ENCODE assay signal across 8 mouse cellular contexts in genomic region chr13:71121484-71121883, GRCm38 (mm10).
A peak's percentile ranks its signal among the peaks of the same experiment; 100 is the strongest.
DNase-seq lines count a peak whose midpoint lies in the region; ATAC-seq and TF ChIP-seq lines count a peak whose summit lies in the region.
"Had no signal": no experiment of that assay in that cellular context is flagged by ENCODE, and none has a peak within 500 bp of the region (broad histone marks: within the 10 kb centered on the region; RNA-seq: fewer than 3 reads in every experiment).

No protein-coding gene starts in this region.

- H3K9ac ChIP-seq in intestine, embryonic 14.5 days (ENCODE audit: low read length) = no peak overlapping the region
- H3K9ac ChIP-seq in intestine, postnatal 0 days (ENCODE audit: low read depth, low read length) = no peak overlapping the region
- H3K9ac ChIP-seq in embryonic facial prominence, embryonic 11.5 days (replicated peaks; ENCODE audit: low read length) = no peak overlapping the region

- no peaks in the 10 kb centered on the region for H3K27me3 ChIP-seq in intestine, embryonic 14.5 days (replicated peaks; ENCODE audit: control insufficient read depth, insufficient read depth, low read length)
- H3K27me3 ChIP-seq in intestine, postnatal 0 days (replicated peaks; ENCODE audit: control insufficient read depth, insufficient read depth, low read length) = no peaks in the 10 kb centered on the region
- H3K27me3 ChIP-seq in embryonic facial prominence, embryonic 11.5 days (ENCODE audit: control insufficient read depth, insufficient read depth, low read length) = no peaks in the 10 kb centered on the region

- H3K36me3 ChIP-seq in intestine, embryonic 14.5 days (ENCODE audit: control insufficient read depth, insufficient read depth, low read length) = no peaks in the 10 kb centered on the region
- H3K36me3 ChIP-seq in intestine, postnatal 0 days (ENCODE audit: control insufficient read depth, insufficient read depth) = no peaks in the 10 kb centered on the region
- no peaks in the 10 kb centered on the region for H3K36me3 ChIP-seq in embryonic facial prominence, embryonic 11.5 days (replicated peaks; ENCODE audit: control insufficient read depth, insufficient read depth, low read depth, low read length)

- TF ChIP-seq CTCF in intestine, postnatal 0 days (IDR thresholded peaks at IDR 0.05; ENCODE audit: low read depth) = no peak
- no peak for TF ChIP-seq CTCF in gastrocnemius, adult 2 months (IDR thresholded peaks at IDR 0.05)

- H3K4me1 ChIP-seq in intestine, embryonic 14.5 days (replicated peaks; ENCODE audit: control insufficient read depth, insufficient read depth, low read length) = no peaks in the 10 kb centered on the region
- H3K4me1 ChIP-seq in intestine, postnatal 0 days (replicated peaks; ENCODE audit: control insufficient read depth, insufficient read depth, low read length) = no peaks in the 10 kb centered on the region
- H3K4me1 ChIP-seq in embryonic facial prominence, embryonic 11.5 days (ENCODE audit: control insufficient read depth, insufficient read depth, low read length) = no peaks in the 10 kb centered on the region

- no peak overlapping the region for H3K4me3 ChIP-seq in intestine, embryonic 14.5 days (ENCODE audit: low read depth, low read length)
- no peak overlapping the region for H3K4me3 ChIP-seq in intestine, postnatal 0 days (ENCODE audit: low read depth, low read length)
- H3K4me3 ChIP-seq in embryonic facial prominence, embryonic 11.5 days (ENCODE audit: low read depth, low read length) = no peak overlapping the region
- H3K4me3 ChIP-seq in gastrocnemius, adult 2 months = no peak overlapping the region

- H3K9me3 ChIP-seq in intestine, embryonic 14.5 days (ENCODE audit: control insufficient read depth, low read length) = no peaks in the 10 kb centered on the region
- H3K9me3 ChIP-seq in intestine, postnatal 0 days (ENCODE audit: control insufficient read depth) = no peaks in the 10 kb centered on the region
- H3K9me3 ChIP-seq in embryonic facial prominence, embryonic 11.5 days (replicated peaks; ENCODE audit: control insufficient read depth, low read length) = no peaks in the 10 kb centered on the region

- DNase-seq in intestine, embryonic 14.5 days (ENCODE audit: low spot score) = peak; percentile 73
- DNase-seq in retina, embryonic 14.5 days (ENCODE audit: low spot score) = peak; percentile 21
- DNase-seq in retina, postnatal 1 day = no peak
- peak; percentile 80 for DNase-seq in embryonic facial prominence, embryonic 11.5 days (ENCODE audit: low spot score)
- no peak for DNase-seq in gastrocnemius, adult 2 months
- DNase-seq in frontal cortex, postnatal 14 days (ENCODE audit: low spot score in 2 of 2) = no peak
- DNase-seq: gastrocnemius, postnatal 14 days had no signal

- H3K27ac ChIP-seq in intestine, embryonic 14.5 days (ENCODE audit: low read depth) = no peak overlapping the region
- H3K27ac ChIP-seq in intestine, postnatal 0 days (ENCODE audit: low read depth, low read length) = no peak overlapping the region
- H3K27ac ChIP-seq in embryonic facial prominence, embryonic 11.5 days (replicated peaks; ENCODE audit: low read depth, low read length) = no peak overlapping the region
- no peak overlapping the region for H3K27ac ChIP-seq in gastrocnemius, adult 2 months

- 13% methylated on average over 1 of the region's 1 CpGs for WGBS in intestine, embryonic 14.5 days
- 0% methylated on average over 1 of the region's 1 CpGs for WGBS in intestine, postnatal 0 days
- 4% methylated on average over 1 of the region's 1 CpGs for WGBS in embryonic facial prominence, embryonic 11.5 days

- intact Hi-C loops in gastrocnemius, adult 2 months (cut with DNase I) = no loop called here

- H3K4me2 ChIP-seq in intestine, embryonic 14.5 days (ENCODE audit: low read length) = no peak overlapping the region
- H3K4me2 ChIP-seq in intestine, postnatal 0 days (replicated peaks; ENCODE audit: low read depth) = no peak overlapping the region
- no peak overlapping the region for H3K4me2 ChIP-seq in embryonic facial prominence, embryonic 11.5 days (ENCODE audit: low read depth, low read length)

- no peak for ATAC-seq in intestine, embryonic 14.5 days (replicated peaks; ENCODE audit: low FRiP score, low TSS enrichment, low read depth)
- no peak for ATAC-seq in intestine, postnatal 0 days
- no peak for ATAC-seq in embryonic facial prominence, embryonic 11.5 days (replicated peaks; ENCODE audit: insufficient number of reproducible peaks, low FRiP score, low TSS enrichment, low read depth)

Comparison
In these comparisons a context has a peak if more than half of its experiments do, and no peak if none do; other contexts are left out.
1. DNase-seq: peak in intestine, embryonic 14.5 days (single experiment), retina, embryonic 14.5 days (single experiment) and embryonic facial prominence, embryonic 11.5 days (single experiment); none in retina, postnatal 1 day (single experiment), gastrocnemius, adult 2 months (single experiment) and frontal cortex, postnatal 14 days (0 of 2).